Mouse (Mus musculus): ENCODE measurements at regions not wholly inside any gene's neighbourhood (a gene's known extent, or its start where the extent isn't known, plus 50 kb on each side); places are given as distances from the start of the nearest gene placed in this dataset.

DNA sequence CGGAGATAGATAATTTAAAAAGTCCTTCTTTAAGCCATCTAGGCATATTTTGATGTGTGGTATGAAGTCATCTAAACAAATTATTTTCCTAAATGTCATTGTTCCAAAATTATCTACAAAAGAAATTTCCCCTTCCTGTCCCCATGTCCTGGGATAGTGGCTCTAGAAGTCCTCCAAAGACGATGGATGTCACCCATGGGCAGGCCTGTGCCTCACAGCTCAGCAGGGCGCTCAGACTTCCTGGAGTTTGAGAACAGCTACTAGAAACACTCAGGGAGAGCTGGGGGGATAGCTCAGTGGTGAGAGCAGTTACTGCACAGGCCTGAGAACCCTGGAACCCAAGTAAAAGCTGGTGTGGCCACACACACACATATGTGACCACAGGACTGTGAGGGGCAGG, 193.5 kb upstream of the Cops8 start:
- TF ChIP-seq POLR2A (IDR thresholded peaks at IDR 0.05; ENCODE audit: borderline replicate concordance, extremely low read depth, low read depth, low read length) (no peak), CTCF (IDR thresholded peaks at IDR 0.05; ENCODE audit: insufficient read depth, low read length) (no peak)

All from lung, adult 2 months (tissue).